Mouse (Mus musculus) c-Kit-positive CD71-negative TER-119-negative erythroid progenitor cells, embryonic 14.5 days (primary cell): ENCODE measurements around the gene Pcnt.

ENCODE experiments used
- DNase-seq: peaks from one replicate; pipeline ENCODE4 v3.0.0-alpha.2; 2013; ENCODE audit warnings: low read depth

Pcnt gene

DNA sequence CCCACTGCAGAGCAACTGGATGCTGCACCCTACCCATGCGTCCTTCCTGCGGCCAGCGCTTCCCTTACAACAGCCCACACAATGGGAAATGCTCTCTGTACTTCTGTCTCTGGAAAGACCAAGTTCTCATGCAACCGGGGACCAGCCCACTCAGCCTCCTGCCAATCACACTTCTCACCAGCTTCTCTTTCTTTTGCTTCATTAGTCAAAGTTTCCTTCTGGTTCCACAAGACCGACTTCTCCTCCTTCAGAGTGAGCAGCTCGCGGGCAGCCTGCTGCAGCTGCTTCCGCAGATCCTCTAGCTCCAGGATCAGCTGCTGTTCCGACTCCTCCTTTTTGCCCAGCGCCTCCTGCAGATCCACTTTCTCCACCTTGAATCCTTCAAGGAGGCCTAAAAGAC lies 34.1 kb downstream of the Pcnt start:
- DNase-seq = no peak

DNA sequence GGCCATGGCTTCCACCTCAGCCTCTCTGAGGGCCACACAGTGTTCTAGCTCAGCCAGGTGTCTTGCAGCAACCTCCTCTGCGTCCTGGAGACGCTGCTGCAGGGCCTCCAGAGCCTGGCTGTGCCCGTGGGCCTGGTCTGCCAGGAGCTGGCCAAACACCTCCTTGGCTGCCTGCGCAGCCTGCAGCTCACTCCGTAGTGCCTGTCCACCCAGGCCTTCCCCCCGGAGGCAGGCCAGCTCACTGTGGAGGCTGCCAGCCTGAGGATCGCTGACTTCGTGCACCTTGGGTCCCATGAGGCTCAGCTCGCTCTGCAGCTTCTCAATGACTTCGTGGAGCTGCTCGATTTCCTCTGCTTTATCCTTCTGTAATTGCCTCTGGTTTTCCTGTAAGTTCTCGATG lies 50.0 kb downstream of the Pcnt start:
- DNase-seq = no peak

DNA sequence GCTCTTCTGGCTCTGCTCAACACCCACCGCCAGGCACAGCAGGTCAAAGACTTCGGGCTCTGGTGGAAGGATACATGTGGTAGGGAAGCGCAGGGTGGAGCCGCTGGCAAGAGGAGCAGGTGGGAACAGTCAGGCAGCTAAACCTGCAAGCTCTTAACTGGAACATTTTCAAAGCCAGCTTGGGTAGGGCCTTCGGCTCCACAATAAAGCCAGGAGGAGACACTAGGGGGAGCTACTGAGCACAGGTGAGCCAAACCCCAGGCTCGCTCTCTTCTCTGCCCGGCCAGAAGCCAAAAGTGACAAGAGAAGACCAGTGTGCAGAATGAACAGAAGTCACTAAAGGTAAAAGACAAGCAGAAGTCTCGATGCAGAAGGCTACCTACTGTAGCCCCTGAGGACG lies 50.8 kb downstream of the Pcnt start:
- peak; percentile 6 for DNase-seq

DNA sequence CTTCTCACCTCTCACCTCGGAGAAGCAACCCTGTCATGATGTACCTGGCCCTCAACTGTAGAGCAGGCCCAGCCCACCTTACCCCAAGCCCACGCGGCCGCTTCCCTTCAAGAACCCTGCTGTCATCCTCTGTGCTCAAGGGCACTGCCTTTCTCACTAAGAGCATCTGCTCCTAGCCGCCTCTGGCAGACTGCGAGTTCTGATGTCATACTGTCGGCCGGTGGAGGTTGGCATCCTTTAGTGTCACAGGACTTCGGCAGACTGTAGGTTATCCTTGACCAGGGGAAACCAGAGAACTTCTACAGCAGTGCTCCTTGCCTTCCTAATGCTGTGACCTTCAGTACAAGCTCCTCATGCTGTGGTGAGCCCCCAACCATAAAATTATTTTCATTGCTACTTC lies 51.4 kb downstream of the Pcnt start:
- DNase-seq = no peak

DNA sequence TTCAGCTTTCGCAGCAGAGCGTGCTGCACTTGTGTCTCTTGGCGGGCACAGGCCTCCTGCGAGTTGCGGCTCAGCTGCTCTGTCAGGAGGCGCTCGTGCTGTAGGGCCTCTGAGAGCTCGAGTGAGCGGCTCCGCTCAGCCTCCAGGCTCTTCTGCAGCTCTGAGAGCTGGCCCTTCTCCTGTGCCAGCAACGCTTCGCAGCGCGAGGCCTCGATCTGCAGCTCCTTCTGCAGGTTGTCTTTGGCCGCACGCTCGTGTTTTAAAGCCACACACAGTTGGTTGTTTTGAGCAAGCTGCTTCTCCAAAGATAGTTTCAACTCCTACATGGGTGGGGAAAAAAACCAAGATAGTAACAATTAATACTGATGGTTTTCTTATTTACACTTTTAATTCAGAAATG lies 67.6 kb downstream of the Pcnt start:
- DNase-seq = no peak

DNA sequence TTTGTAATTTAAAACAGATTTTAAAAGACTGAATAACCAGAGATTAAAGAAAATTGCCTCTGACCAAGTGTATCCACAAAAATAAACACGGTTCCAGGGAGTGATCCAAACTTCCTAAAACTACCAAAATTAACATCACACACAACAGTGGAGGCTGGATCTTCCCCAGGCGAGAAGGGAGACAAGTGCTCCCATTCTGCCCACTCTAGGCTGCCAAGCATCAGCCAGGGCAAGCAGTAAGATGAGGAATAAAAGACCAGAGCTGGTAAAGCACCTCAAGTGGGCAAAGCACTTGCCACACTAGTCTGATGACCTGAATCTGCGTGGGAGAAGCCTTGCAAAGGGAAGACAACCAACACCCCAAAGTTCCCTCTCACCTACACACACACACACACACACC lies 70.8 kb downstream of the Pcnt start:
- no peak for DNase-seq

DNA sequence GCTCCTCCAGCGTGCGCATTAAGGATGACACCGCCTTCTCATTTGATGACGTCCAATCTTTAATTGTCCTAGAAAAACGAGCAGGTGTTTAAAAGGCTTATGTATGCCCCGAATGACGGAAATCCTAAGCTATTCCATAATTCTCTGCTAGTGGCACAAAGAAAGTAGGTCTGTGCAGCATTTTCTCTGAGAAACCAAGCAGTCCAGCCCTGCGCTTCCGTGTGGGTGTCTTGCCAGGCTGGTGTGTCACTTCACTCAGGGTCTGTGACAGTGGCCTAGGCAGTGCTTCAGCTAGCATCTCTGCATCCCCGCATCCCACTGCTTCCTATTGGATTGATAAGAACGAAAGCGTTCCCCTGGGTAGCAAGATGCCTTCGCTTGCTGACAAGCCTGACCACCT lies 73.8 kb downstream of the Pcnt start:
- DNase-seq = no peak

DNA sequence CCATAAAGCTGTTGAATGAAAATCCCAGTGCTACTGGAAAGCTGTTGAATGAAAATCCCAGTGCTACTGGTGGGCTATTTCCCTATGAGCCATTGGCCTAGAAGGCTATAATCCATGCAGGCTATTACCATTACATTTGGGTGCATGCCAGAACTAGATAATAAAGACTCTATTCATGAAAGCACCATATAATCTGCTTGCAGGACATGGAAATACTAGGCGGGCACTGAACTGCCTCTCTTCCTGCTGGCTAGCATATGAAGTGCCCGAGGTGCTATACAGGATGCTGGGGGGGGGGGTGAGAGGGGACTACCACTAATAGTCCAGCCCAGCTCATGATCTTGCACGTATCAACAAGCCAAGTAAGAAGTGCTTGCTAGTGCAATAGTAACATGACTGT lies 79.4 kb downstream of the Pcnt start:
- DNase-seq = no peak

DNA sequence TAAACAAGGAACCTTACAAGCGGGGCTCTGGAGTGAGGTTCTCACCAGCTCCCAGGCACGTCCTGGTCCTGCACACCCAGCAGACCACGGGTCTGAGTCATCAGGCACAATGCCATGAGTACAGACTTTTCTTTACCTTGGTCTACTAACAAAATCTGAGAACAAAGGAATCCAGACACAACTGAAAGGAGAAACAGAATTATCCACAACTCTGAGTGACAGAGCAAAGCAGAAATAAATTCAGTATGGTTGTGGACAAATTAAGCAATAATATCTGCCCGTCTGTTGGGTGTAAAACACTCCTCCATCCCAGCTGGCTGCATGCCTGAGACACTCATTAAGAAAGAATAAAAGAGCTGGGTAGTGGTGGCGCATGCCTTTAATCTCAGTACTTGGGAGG lies 84.1 kb downstream of the Pcnt start:
- DNase-seq = no peak

DNA sequence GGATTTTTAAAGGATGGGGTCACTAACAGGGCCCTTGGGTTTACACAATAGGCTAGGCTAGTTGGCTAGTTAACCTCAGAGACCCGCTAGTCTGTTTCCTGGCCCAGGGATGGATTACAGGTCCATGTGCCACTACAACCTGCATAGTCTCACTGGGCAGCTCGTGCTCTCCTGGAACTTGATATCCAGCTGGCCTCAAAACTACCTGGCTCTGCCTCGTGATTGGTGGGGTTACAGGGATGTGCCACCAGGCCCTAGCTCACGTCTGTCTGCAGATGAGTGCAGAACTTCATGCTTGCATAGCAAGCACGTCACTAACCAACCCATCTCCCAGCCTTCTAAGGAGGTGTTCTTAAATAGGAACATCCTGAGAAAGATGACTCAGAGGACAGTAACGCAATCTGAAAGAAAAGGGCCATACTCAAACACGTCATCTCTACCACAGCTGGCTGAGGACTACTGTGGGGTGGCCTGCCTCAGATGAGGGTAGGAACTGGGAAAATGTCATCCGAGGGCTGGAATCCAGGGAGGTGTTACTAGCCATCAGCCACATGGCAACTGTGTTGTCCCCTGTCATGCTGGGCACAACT lies 85.2 kb downstream of the Pcnt start:
- DNase-seq = no peak

DNA sequence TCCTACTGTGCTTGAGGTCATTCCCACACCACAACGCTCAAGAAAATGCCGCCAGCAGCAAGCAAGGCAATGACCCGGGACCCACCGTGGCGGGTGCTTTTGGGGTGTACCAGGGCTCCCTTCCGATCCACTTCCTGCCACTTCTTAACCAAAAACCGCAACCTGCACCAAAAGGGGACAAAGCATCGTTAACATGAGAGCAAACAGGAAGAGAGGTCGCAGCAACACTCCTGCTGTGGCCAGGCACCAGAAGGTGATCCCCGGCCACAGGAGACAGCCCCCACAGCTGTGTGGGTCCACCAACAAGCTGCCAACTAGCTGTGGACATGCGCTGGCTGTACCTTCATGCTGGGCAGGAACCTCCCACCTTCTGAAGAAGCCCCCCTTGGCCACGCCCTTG lies 87.6 kb downstream of the Pcnt start:
- no peak for DNase-seq

DNA sequence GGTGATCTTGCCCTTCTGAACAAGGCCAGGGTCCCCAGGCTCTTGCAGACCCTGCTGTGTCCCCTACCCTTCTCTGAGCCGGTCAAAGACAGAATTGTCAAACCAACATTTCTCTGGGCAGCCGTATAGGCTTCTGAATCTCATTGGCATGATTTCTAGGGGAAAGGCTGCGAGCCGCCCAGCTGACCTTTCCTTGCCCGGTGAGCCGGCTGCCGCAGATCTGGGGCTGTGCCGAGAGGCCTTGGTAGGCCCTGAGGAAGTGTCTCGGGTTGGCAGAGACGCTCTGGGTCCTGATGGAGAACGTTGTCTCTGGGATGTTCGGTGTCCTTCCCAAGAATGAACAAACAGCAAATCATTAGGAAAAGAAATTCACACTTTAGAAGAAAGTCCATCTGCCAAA lies 88.6 kb downstream of the Pcnt start:
- no peak for DNase-seq

DNA sequence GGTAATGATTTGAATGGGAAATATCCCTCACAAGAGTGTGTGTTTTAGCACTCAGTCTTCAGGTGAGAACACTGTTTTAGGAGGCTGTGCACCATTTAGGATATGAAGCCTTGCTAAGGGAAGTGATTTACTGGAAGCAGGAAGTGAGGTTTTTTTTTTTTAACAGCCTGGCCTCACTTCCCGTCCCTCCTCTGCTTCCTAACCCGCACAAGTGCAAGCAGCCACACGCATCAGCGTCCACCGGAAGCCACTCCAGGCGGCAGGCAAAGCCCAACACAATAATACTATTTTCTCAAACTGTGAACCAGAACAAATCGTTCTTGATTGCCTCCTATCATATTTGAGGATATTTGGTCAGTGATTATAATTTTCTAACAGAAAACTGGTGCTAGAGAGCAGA lies 90.6 kb downstream of the Pcnt start:
- no peak for DNase-seq

DNA sequence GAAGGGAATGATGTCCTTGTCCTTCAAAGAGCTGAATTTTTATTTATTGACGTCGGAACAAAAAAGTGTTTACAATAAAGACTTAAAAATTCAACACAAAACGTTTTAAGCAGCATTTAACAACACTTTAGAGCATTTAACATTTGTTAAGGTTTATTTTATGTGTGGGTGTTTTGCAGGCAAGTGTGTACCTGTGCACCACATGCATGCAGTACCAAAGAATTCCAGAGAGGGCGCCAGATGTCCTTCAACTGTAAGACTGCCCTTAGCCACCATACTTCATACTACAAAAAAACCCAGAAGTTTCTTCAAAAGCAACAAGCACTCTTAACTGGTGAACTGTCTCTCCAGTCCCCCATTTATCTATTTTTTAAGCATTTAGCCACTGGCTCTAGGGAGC lies 96.0 kb downstream of the Pcnt start:
- peak; percentile 79 for DNase-seq

DNA sequence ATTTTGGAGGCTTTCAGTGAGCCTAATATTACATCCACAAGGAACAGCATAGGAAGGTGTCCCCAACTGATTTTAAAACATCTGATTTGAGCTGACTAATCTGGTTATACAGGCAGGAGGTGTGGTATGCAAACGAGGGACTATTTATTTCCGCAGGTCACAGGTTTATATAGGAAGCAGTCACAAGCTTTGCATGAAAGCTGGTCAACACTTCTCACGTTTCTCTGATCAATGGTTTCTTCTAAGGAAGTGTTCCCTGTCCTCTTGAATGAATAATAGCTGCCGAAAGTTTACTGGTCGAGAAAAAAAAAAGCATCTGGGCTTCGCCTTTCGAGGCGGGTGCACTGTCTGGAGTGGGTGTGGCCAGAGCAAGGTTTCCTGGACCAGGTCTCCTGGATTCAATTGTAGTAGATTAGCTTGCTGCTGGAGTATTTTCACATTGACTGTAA lies 96.5 kb downstream of the Pcnt start:
- DNase-seq = peak; percentile 30

DNA sequence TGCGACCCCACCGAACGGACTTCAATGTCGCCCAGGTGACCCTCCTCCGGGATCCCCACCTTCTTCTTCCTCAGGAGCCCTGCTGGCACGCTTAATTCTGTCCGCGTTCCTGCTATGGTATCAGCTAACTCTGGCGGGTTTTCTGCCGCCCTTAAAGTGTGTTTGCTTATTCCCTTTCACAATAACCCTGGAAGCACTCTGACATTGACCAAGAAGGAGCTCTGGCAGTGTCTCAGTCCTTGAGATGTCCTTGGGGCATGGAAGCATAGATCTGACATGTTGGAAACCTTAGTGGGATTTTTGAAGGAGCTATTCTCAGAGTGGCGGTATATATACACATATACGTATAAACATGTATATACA lies 97.1 kb downstream of the Pcnt start:
- no peak for DNase-seq

DNA sequence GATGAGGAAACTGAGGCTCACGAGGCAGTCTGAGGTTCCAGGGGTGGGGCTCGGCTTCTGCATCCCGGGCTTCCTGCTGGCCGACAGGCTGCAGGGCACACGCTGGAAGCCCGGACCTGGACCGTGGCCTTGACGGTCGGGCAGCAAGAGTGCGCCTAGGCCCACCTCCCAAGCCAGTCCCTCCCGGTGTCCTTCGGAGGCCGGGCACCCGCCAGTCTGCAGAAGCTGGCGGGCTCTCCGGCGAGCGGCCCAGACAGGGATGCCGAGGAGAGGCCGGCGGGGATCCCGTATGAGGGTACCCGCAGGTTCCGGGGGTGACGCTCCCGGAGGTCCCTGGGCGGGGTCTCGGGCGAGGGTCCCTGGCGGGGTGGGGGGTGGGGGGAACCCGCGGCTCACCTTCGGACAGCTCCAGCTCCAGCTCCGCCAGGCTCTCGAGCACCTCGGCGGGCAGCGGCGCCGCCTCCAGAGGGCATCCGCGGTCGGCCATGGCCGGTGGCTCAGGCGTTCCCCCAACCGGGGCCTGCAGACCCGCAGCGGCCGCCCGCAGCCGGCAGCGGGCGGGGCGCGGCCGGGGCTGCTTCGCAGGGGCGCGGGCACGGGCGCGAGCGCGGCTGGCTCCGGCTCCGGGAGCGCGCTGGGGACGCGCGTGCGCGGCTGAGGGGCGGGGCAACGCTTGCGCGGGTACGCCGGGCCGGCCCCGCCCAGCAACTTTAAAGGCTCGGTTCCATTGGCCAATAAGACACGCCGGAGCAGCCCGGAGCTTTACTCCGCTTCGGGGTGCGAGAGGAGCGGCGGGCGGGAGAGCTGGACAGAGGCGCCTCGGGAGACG lies 97.7 kb downstream of the Pcnt start, which contains the start of gene Dip2a:
TSS of gene Dip2a (minus strand) at position 581 of the 829 bp plus-strand sequence.
- DNase-seq = peak; percentile 67

DNA sequence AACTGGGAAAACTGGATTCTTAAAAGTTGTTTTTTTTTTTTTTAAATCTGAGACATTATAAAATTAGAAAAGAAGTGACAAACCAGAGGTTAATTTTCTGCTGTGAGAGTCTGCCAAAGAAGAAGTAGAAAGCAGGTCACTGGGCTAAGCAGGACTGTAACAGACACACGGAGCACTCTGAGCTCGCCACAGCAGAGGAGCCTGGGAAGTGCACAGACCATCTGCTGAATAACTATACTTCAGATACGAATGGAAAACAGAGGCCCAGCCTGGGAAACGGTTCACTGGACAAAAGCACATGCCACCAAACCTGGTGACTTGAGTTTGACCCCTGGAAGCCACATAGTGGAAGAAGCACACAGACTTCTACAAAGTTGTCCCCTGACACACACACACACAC lies 108.2 kb downstream of the Pcnt start:
- no peak for DNase-seq

DNA sequence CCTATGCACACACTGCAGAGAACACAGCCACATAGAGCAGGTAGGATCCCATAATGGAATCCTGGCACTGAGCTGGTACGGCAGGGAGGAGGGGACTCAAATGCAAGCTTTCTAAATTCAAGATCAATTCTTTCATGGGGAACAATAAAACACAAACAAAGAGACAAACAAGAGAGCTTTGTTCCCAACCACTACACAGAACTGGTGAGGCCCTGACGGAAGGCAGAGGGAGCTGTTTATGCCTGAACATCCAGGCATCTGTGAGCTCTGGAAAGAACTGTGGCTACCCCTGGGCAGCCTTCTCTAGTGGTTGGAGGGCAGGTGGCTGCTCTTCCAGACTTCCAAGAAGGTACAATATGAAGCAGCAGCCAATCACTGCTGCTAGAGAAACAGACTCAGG lies 110.5 kb downstream of the Pcnt start:
- DNase-seq = no peak

DNA sequence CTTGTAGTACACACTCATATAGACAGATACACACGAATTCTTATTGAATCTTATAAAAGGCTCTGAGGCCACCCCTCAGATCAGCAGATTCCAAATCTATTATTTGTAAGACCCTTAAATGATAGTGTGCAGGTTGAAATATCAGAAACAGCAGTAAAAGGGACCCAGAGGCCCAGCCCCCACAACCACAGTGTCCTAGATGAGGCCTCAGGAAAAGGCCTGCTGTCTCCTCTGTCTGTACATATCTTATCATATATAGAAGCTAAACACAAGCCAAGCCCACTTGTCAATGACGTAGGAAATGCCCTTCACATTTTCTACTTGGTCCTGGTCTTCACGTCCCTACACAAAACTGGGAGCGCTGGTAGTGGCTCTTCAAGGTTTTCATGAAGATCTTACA lies 113.5 kb downstream of the Pcnt start:
- DNase-seq = no peak

DNA sequence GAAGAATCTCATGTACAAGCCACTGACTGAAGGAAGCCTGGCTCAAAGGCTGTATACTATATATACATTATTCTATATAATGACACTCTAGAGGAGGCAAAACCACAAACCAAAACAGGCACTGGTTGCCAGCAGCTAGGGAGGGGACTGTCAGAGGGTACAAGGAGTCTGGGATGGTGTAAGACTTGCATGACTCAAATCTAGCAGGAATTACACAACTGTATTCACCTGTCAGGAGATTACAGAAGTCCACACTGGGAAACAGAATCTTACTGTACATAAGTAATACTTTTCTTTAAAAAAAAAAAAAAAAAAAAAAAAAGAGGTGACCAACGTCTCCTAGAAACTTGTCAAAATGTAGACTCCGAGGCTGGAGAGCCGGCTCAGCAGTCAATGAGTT lies 114.0 kb downstream of the Pcnt start:
- DNase-seq = no peak

DNA sequence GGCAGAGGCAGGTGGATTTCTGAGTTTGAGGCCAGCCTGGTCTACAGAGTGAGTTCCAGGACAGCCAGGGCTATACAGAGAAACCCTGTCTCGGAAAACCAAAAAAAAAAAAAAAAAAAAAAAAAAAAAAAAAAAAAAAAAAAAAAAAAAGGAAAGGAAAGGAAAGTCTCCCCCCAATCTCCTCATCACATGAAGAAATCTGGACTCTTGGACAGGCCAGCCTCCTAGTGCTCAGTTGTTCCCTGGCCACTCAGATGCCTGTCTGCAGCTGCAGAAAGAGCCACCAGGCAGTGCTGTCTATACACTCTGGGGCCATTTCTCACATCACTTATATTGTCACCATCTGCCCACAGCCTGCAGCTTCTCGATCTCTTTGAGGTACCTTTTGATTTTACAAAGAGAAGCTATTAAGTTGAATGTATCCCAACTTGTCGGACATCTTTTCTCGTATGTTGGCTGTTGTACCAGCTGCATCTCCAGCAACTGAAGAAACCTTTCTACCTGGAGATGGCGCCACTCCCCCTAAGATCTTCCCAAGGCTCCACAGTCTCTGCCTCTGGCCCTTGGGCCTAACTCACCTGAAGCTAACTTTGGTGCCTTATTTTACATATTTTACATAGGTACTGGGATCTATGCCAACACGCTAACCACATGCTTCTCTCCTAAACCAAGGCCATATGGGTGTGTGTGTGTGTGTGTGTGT lies 116.1 kb downstream of the Pcnt start:
- no peak for DNase-seq

DNA sequence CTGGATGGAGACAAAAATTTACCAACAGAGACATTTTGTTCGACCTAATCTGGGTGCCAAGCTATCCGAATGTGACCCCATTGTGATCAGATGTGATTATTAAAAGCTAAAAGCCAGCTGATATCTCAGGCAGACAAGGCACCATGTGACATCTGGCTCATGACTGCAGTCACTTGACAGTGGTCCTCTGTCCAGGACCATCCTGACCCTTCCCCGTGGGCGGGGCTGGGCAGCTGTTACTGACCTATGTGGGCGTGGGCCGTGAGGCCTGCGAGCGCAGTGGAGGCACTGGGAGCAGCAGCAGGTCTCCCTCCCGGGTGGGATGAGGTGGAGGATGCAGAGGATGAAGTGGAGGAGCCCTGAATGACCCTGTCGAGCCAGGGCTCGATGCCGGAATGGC lies 125.0 kb downstream of the Pcnt start:
- no peak for DNase-seq
